Mouse (Mus musculus): Measurements from ENCODE around the gene Steap1. TPM values are rescaled to one million over a fixed set of nuclear protein-coding genes. Genes with fewer than 3 reads are reported as not detected.

Gene Steap1
- polyA plus RNA-seq (2012; rRNA removed): 0.63 and 1.1 TPM in 2 replicates

GRCm38 (mm10) chr5:5748866-5749682 lies at the start of gene Steap1:
Steap1 (minus strand) TSS chr5:5749326.

GRCm38 (mm10) chr5:5693956-5694653 lies 55.0 kb downstream of the Steap1 start, which contains the start of gene Steap2:
Steap2 (minus strand) TSS chr5:5694578.

Other genes starting within 250 kb of the Steap1 start
- 5.7 and 5.8 TPM in 2 replicates for gene Cldn12, start 234.4 kb downstream of the Steap1 start, polyA plus RNA-seq (2012; rRNA removed)
- gene Gtpbp10, start 189.8 kb downstream of the Steap1 start, polyA plus RNA-seq (2012; rRNA removed): 0.04 and 0.50 TPM in 2 replicates
- 0.17 and 0.18 TPM in 2 replicates for gene Gm8773, start 175.5 kb downstream of the Steap1 start, polyA plus RNA-seq (2012; rRNA removed)
- gene Cfap69, start 85.1 kb downstream of the Steap1 start, polyA plus RNA-seq (2012; rRNA removed): 3.2 and 3.6 TPM in 2 replicates
- gene Steap2, start 54.7 kb downstream of the Steap1 start, polyA plus RNA-seq (2012; rRNA removed): 1.3 and 2.2 TPM in 2 replicates